Mouse (Mus musculus) heart, postnatal 25 days (tissue): ENCODE data around the gene Usp12. TPM values are rescaled to one million over a fixed set of nuclear protein-coding genes. Genes with fewer than 3 reads are reported as not detected.

Experiments
- DNase-seq: peaks from one replicate; pipeline ENCODE4 v3.0.0; 2022; ENCODE audit warnings: low spot score
- intact Hi-C: fragments of 180-260 bp; cut with DNase I; formaldehyde crosslinking; loops from one replicate; pipeline ENCODE4 v1.15.1; 2025
- total RNA-seq, 2 experiments: library from RNA; stranded (reverse); gene quantifications; 2 replicates each; pipeline ENCODE4 v1.2.3; 2021

Usp12 gene
- total RNA-seq, result 10 to 100 TPM; 15.3 to 16.6 TPM

DNA sequence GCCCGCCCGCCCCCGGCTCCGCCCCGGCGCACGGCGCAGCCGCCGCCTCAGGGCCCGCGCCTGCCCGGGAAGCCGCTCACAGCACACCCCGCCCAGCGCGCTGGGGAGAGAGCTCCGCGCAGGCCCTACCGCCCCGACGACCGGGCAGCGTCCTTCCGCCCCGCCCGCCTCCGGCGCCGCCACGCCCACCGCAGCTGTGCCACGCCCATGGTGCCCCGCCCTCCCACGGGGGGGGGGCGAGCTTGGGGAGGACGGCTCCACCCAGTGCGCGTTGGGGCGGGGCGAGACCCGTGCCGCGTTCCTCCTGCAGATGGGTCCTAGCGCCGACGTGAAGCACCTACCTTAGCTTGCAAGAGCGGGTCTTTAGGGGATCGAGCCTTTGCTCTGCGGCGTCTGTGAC, at the start of gene Usp12:
Usp12 (minus strand) TSS at position 154 of the 400 bp plus-strand sequence.
- intact Hi-C loops, result loop anchor here (5.0 kb wide), 1 partner anchor 43 kb away; no protein-coding TSS in a partner anchor
- peak; percentile 96 for DNase-seq

DNA sequence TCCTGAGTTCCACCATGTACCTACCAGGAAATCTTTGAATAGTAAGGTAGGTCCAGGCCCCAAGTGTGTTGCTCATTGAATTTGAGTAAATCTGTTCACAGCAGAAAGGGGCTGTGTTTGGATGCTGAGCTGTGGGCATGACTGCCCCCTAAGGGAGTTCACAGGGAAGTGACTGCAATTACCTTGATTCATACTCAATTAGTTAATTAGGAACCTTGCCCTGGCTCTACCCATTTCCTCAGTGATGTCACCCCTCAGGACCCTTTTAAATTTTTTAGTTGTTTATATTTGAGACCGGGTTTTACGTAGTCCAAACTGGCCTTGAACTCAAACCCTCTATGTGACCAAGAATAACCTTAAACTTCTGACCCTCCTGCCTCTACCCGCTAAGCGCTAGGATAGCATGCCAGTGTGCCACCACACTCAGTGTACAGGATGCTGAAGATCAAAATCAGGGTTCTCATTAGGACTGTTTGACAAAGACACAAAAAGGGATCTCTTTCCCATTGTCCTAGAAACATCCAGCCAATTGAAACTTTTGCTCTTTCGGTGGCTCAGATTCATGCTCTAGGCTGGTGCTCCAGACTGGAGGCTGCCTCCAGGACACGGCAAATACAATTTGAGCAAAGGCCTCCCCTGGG, 49.6 kb upstream of the Usp12 start:
- DNase-seq, result no peak
- intact Hi-C loops, result loop anchor here (1.0 kb wide), 1 partner anchor 138 kb away; no protein-coding TSS in a partner anchor

DNA sequence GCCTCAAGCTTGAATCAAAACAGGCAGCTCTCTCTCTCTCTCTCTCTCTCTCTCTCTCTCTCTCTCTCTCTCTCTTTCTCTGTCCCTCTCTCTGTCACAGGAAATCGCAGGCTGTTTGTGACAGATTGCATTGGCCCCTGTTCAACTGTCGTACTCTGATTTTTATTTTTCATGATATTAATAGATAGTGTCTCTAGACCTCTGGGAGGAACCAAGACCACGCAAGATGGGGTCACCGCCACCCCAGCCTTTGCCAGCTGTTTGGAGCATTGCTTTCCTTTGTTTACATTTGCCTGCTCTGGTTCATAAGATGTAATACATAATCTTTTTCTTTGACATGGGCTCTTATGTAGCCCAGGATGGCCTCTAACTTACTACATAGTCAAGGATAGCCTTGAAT, 47.2 kb upstream of the Usp12 start:
- DNase-seq, result no peak
- intact Hi-C loops, result no loop called here

DNA sequence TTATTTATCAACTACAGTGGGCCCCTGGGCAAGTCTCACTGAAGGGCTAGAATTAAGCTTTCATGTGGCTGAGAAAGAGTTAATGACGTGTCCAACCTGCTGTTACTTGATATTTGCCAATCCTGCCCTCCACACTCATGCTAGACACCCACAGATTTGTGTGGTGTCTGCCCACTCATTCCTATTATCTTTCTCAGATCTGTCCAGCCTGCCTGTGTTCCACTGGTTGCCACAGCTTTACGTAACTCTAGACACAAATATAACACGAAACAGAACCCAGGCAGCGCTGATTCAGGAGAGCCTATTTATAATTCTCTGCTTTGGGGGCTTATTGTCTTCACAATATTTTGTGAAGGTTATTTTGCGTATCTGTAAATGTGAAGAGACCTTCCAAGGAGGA, 46.5 kb upstream of the Usp12 start:
- intact Hi-C loops, result no loop called here
- DNase-seq, result no peak

DNA sequence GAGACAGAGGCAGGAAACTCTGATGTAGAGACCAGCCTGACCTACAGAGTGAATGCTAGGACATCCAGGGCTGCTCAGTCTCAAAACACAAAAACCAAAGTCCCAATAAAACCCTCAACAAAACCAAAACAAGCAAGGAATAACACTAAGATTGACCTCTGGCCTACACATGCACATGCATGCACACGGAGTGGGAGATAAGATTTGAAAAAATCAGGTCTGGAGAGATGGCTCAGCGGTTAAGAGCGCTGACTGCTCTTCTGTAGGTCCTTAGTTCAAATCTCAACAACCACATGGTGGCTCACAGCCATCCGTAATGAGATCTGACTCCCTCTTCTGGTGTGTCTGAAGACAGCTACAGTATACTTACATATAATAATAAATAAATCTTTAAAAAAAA, 45.6 kb upstream of the Usp12 start:
- intact Hi-C loops, result no loop called here
- DNase-seq, result no peak

DNA sequence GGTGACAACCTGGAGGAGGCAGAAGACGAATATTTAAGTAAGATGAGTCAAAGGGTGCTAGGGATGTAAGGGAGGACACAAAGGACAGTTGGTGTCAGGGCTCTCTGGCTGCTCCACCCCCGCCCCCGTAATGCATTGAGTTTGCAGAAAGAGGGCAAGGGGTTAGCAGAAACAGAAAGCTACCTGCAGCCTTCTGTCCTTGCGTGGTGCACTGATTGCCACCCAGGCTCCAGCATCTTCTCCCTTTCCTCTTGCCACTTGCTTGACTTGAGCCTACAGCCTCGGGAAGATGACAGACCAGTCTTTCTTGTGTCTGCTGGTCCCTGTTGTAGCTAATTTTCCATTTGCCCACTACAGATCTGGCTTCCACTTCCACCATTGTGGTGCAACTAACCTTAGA, 45.0 kb upstream of the Usp12 start:
- intact Hi-C loops, result loop anchor here (5.0 to 10.0 kb wide), 2 partner anchors 123 to 235 kb away; partner anchors contain the start of genes Lnx2, Mtif3 and Polr1d
- no peak for DNase-seq

DNA sequence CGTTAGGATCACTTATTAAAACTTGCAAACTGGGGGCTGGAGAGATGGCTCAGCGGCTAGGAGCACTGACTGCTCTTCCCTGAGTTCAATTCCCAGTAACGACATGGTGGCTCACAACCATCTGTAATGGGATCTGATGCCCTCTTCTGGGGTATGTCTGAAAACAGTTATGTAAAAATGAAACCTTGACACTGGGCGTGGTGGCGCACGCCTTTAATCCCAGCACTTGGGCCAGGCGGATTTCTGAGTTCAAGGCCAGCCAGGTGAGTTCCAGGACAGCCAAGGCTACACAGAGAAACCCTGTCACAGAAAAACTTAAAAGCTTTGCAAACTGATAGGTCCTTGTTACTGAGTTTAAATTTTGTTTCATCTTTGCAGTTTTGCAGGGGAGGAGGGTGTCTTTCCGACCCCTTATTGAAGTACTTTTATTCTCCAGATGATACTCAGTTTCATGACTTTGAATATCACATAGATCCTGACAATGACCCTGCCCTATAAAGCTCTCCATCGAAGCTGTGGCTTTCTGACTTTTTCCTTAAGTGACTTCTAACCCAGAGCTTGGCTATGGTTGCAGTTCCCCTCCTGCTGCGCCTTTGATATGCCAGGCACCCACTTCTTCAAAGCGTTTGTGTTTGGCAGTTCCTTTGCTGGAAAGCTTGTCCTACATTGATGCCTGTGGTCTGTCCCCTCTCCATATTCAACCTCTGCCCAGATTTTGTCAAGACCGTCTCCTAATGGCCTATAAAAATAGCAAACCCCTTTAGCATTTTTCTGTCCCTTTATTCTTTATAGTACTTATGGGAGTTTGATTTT, 44.2 kb upstream of the Usp12 start:
- intact Hi-C loops, result loop anchor here (5.0 to 10.0 kb wide), 2 partner anchors 123 to 236 kb away; partner anchors contain the start of genes Lnx2, Mtif3 and Polr1d
- no peak for DNase-seq

DNA sequence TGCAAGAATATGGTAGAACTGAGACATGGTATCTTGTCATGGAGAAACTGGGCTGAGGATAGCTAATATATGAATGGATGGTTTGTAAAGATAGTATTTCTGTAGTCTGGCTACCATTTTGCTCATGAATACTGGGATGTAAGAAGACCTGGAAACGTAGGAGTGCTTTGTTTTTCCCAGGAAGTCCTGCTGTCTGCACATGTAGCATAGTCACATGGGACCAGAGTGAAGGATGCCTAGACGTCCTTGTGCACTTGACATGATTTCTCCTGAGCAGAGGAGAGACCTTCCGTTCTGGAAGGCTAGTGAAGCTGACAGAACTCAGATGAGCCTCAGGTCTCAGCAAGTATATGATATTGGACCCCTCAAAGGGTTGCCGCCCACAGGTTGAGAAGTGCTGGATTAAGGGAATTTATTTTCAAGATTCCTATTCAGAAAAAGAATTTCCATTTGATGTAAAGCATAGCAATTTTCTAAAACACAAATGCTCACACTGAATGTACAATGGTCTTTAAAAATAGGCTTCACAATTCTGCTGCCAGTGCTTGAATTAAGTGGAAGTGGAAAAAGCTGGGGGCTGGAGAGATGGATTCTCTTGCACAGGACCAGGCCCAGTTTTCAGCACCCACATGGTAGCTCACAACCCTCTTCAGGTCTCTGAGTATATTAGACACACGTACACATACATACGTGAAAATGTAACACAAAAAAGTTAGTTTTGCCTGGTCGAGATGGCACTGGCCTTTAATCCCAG, 43.3 kb upstream of the Usp12 start:
- DNase-seq, result no peak
- intact Hi-C loops, result loop anchor here (5.0 to 10.0 kb wide), 2 partner anchors 124 to 237 kb away; partner anchors contain the start of genes Lnx2, Mtif3 and Polr1d

DNA sequence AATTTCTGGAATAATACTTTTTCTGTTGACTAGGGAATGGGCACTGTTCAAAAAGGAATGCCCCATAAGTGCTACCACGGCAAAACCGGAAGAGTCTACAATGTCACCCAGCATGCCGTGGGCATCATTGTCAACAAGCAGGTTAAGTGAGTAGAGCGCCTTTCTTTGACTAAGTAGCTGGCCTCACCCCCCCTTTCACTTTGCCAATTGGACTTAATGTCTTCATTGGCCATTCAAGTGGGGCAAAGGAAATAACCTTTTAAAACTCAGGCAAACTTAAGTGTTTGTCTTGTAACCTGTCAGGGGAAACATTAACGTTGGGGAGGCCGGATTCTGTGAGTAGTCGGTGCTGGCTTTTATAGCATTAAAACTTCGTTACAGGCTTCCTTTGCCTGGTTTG, 40.2 kb upstream of the Usp12 start:
- intact Hi-C loops, result loop anchor here (5.0 to 10.0 kb wide), 2 partner anchors 127 to 240 kb away; partner anchors contain the start of genes Lnx2, Mtif3 and Polr1d
- no peak for DNase-seq

DNA sequence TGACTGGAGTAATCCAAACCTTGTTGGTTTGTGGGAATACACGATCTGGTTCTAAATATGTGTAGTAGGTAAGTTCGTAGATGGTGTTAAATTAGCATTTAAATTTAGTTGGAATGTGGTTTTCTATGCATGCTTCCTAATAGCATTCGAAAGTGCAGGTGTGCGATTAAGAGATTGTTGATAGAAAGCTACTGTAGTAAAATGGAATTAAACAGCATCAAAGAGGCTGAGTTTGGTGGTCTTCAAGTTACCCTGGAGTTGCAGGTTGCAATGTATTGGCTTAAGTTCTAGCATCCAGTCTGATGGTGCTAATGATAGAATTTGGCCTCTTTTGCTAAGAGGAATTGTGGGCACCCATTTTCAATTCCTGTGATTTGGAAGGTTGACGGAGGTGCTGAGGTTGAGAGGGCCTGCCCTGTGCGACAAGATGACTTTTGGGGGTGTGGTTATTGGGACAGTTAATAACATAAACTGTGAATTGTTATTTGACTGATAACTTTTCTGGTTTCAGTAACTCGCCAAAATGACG, 38.9 kb upstream of the Usp12 start:
- intact Hi-C loops, result loop anchor here (10.0 kb wide), 1 partner anchor 241 kb away; the partner anchor contains the start of genes Lnx2 and Polr1d
- no peak for DNase-seq

DNA sequence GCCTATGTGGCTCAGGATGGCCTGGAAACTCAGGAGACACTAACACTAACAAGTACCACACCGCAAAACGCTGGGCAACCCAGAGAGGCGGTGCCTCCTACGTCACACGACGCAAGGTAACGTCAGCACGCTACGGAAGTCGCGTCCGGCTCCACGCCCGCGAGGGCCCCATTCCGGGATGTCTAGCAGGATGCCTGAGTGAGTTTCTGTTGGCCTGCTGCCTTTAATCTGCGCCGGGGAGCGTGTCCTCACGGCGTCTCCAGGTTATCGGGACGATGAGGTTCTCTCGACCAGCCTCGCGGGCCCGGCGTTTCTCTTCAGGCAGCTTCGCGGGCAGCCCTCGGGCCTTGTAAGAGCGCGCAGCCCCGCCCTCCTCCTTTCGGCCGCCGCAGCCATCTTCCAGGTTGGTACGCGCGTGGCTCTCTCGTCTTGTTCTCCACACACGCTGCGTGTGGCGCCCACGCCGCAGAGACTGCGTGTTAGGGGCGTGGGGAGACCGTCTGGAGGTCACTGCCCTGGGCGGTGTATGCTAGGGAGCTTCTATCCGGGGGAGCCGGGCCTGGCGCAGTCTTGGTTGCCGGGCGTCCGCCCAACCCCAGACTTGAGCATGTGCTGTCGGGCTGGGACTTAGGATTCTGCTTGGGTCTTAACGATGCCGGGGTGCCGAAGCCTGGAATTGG, 38.1 kb upstream of the Usp12 start, which contains the start of gene Rpl21:
Rpl21 (plus strand) TSS at position 122 of the 680 bp plus-strand sequence.
- intact Hi-C loops, result loop anchor here (10.0 kb wide), 1 partner anchor 242 kb away; the partner anchor contains the start of genes Lnx2 and Polr1d
- peak; percentile 86 for DNase-seq

DNA sequence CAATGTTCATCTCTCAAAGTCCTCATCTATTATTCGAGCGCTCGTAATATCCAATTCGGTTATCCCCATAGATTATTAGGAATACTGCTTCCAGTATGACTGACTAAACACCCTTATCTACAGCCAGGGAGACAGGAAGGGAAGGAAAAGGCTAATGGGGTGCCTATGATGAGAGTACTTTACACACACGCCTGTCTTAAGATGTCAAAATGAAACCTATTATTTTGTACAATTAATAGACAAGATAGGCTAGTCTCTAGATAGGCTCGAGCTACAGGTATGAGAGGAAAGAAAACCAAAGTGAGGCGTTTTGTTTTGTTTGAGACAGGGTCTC, 37.6 kb upstream of the Usp12 start:
- intact Hi-C loops, result loop anchor here (10.0 kb wide), 1 partner anchor 242 kb away; the partner anchor contains the start of genes Lnx2 and Polr1d
- no peak for DNase-seq

DNA sequence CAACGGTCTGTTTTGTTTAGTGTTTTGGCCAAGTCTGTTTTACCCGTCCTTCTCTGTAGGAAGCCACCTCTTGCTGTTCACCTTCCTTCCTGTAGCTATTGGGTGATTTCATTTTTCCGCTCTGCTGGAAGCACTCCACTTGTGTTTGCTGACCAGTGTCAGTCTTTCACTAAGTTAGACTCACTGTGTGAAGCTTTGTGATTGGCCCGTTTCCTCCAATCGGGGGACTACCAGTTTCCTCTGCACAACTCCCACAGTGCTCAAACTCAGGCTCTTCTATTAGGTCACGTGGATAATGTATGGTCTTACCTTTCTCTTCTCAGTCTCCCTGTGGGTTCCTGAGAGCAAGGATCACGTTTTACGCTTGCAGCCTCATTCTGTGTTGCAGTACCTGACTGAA, 34.7 kb upstream of the Usp12 start:
- no peak for DNase-seq
- intact Hi-C loops, result loop anchor here (2.0 kb wide), 1 partner anchor 29 kb away; no protein-coding TSS in a partner anchor

DNA sequence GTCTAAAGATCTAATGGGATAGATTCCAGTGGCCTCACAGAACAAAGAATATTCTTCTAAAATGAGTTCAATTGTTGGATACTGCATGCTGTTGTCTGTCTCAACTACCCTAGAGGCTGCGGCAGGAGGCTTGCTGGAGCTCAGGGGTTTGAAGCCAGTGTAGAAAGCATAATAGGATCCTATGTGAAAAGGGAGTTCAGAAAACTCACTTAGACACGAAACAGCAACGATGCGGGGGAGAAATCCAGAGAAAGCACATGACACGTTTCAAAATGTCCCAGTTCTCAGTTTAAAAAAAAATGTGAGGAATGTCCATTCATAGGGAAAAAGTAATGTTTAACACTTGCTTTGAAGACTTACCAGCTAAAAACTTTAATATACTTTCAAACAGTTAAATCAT, 28.2 kb upstream of the Usp12 start:
- intact Hi-C loops, result no loop called here
- DNase-seq, result no peak

DNA sequence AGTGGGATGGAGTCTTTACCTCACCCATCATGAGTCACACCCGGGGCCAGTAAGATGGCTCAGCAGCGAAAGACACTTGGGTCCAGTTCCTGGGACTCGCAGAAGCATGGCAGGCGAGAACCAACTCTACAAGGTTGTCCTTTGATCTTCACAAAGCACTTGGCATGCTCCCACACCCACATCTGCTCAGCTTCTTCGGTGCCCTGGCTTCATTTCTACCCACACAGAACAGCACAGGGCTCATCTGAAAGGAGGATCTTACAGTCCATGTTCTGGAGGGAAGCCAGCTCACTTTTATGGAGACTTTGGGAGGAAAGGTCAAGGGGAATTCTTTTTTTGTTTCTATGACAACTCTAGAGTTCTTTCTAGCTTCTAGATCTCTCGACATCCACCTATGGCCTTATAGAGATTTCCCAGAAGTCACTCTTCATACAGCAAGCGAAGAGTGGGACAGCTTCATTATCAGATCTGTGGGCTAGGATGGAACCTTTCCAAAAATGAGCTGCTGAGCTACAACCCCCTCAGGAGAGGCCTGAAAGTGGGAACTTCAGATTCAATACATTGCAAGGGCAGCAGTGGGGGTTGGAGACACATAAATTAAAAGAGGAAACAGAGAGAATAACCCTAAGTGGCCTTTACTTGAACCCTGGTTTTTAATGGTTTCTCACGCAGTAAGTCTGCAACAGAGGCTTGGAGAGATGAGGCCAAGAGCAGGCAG, 24.3 kb upstream of the Usp12 start:
- intact Hi-C loops, result no loop called here
- DNase-seq, result no peak

DNA sequence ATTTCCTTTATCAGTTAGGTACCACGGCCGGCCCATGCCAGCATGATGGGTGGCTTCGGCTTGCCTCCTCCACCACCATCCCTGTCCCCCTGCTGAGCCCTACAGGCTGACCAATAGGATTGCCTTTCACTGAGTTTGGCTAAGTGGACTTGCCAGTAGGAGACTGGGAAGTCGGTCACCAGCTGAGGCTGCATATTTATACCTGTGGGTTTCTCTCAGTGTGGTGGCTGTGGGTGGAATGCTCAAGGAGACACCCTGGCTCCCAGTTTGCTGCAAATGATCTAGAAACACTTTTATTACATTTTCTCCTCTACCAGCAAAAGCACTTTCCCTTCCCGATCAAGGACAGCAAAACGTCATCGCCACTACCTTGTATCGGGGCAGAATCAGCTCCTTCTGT, 22.8 kb upstream of the Usp12 start:
- DNase-seq, result no peak
- intact Hi-C loops, result no loop called here

DNA sequence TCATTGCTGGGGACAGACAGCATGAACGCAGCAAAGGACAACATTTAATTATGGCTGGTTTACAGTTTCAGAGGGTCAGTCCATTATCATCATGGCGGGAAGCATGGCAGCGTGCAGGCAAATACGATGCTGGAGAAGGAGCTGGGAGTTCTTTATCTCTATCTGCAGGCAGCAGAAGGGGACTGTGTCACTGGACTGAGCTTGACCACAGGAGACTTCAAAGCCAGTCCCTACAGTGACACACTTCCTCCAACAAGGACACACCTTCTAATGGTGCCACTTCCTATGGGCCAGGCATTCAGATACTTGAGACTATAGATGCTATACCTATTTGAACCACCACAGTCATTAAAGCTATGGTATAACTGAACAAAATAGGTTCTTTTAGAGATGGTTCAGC, 20.6 kb upstream of the Usp12 start:
- intact Hi-C loops, result no loop called here
- DNase-seq, result no peak

DNA sequence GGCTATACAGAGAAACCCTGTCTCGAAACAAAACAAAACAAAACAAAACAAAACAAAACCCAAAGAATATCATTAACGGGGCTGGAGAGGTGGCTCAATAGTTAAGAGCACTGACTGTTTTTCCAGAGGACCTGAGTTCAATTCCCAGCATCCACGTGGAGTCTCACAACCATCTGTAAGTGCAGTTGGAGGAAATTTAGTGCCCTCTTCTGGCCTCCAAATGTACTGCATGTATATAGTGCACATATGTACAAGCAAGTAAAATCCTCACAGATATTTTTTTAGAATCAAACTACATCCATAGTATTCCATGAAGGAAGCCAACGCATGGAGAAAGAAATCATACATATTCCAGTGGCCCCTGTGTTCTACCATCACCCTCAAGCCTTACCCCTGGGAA, 18.6 kb upstream of the Usp12 start:
- DNase-seq, result no peak
- intact Hi-C loops, result no loop called here

DNA sequence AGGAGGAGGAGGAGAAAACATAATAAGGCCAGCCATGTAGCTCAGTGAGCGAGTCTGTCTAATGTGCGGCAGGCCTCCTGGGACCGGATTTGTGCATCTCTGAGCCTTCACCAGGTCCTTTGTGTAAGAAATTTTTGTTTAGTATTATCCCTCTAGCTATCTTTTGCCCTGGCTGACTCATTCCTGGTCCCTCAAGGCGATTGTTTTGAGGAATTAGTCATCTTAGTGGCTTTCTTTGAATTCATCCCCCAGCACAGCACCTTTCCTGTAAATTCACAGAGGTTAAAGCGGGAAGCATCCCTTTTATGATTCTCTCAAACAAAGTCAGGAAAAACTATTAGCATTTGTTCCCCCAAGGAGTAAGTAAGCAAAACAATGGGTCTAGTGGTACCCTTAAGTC, 18.1 kb upstream of the Usp12 start:
- intact Hi-C loops, result no loop called here
- no peak for DNase-seq
